Mouse (Mus musculus): Measurements from ENCODE around the gene Cbln1.

The Cbln1 gene

DNA sequence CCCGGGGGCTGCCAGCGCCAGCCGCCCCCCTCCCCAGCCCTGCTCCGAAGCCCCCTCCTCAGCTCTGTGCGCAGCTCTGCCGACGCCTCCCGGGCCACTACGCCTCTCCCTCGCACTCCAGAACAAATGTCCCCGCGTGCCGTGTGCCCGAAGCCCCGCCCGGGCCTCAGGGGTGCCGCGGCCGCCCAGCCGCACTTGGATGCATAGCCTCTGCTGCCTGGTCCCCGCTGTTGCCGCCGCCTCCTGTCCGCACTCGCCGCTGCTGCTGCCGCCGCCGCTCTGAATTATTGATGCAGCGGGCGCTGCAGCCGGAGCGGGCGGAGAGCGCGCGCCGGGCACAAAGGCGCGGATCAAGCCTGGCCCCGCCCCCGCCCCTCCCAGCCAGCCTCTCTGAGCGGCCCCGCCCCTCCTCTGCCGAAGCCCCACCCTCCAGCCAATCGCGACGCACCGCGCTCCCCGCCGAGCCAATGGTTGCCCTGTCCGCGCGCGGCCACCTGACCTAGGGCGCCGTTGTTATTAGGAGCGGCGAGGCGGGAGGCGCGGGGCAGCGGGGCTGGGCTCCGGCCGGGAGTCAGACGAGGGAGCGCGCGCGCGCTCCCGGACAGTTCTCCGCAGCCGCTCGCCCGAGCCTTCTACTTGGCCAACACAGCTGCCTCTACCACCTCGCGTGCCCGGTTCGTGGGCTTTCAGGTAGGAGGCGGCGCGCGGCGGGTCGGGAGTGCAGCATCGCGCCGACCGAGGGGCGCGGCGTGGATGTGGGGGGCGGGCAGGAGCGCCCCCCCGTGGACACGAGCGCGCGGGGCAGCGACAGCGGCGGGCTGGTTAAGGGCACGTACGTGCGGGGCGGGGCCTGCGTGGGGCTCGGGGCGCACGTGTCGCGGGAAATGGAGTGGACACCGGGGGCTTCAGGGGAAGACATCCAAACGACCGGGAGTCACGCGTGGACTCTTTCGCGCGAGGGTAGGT is at the start of gene Cbln1:
Cbln1 (minus strand) TSS at position 339 of the 966 bp plus-strand sequence.
- DNase-seq (ENCODE audit: low spot score), result peak; percentile 67

DNA sequence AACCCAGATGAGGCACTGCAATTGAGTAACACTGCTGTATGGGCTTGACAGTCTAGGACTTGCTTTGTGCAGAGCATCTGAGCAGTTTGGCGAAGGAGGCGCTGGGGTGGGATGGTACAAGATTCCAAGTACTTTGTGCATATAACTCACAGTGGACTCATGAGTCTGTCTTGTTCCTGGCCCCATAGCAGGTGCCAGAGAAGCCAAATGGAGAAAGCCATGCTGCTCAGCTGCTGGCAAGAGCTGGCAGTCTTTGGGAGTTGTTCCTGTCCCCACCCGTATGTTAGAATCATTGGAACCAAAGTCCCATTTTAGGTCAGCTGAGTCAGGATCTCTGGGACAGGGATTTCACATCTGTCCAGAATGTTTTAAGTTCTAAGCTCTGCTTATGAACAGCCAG is 44.7 kb upstream of the Cbln1 start:
- no peak for DNase-seq (ENCODE audit: low spot score)

DNA sequence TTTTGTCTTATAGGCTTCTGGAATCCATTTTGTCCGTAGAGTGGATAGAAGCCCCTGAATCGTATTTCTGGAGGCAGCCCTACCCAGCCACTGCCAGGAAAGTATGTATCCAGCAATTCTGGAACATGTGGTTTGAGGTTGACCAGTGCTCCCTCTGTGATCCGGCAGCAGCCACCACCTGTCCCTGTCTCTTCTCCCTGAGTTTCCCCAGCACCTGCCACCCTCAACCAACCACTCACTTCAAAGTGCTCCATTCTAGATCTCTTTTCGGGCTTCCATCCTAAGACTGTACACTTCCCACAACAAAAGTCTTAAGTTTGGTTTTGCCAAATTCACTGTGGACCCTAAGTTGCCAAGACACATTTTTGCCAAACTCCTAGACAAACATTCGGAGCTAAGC is 41.4 kb upstream of the Cbln1 start:
- no peak for DNase-seq (ENCODE audit: low spot score)

DNA sequence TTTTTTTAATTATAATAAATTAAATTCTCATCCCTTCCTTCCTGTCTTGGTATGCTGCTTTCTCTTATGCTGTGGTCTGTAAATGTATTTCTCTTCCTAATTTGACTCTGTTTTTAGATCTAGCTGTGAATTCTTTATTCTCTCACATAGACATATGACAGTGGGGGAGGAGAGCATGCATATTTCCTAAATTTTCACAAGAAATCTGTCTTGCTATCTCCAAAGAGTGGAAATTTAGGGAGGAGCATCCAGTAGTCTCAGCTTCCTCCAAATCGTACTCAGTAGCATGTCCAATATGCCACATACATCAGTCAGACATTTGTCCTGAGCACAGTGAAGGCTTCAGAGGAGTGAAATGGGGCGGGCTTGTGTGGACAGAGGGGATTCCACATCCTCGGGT is 40.9 kb upstream of the Cbln1 start:
- DNase-seq (ENCODE audit: low spot score), result no peak

DNA sequence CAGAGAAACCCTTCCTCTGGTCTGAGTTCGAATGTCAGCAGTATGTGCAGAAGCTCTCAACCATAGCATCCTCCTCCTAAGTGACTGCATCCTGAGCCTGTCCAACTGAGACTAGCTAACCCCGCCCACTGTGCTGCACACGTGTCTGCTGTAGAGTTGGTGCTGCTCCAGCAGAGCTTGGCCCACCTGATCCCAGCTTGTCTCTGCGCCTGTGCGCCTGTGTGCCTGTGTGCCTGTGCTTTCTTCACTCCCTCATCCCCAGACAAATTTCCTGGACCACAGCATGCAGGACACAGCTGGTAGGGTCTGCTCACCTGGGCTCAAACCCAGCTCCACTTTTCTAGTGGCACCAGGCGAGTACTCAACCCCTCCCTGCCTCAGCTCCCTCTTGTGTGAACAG is 40.2 kb upstream of the Cbln1 start:
- DNase-seq (ENCODE audit: low spot score), result no peak

DNA sequence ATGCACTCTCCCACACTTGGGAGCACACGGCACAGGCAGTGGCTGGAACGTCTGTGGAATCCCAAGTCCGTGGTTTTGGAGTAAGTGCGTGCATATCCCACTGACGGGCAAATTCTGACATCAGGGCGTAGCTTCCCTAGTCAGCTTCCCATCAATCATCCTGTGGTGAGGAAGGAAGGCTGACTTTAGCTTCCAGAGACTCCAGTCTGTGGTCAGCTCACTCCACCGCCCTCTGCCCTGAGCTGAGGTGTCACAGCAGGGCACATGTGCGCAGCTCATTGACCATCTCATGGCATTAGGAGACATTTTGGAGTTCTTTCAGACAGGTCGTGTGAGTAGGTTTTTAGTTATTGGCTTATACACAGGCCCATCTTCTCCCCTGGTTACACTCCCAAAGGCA is 34.6 kb upstream of the Cbln1 start:
- no peak for DNase-seq (ENCODE audit: low spot score)

DNA sequence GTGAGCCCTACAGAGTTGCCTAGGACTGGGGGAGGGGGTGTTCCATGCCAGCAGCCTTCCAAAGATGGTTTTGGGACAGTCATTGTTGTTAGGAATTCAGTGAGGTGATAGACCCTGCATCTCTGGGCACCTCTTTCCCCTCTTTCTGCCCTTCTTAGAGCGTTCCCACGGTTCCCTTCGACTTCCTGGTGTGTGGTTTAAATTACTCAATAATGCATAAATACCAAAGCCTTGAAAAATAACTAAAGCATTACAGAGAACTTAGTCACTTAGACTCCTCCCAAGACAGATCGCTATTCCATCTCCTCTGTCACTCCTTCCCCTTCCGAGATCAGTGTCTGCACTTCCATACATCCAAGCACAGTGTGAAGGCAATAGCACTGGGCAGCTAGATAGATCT is 32.0 kb upstream of the Cbln1 start:
- DNase-seq (ENCODE audit: low spot score), result no peak

DNA sequence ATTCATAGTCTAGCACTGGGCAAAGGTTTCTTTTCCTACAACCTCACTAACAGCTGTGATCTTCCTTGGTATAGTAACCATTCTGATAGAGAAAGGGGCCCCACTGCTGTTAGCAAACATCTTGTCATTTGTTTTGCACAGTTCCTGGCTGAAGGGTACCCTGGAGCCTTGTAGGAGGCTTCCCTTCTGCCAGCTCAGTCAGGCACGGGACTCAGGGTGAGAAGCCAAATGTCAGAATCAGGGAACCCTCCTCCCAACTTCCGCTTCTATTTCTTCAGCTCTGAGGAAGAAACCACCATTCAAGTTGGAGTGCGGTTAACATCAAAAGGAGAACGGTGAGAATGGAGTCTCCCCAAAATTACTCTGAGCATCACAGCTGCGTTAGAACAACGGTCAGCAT is 30.3 kb upstream of the Cbln1 start:
- DNase-seq (ENCODE audit: low spot score), result no peak

DNA sequence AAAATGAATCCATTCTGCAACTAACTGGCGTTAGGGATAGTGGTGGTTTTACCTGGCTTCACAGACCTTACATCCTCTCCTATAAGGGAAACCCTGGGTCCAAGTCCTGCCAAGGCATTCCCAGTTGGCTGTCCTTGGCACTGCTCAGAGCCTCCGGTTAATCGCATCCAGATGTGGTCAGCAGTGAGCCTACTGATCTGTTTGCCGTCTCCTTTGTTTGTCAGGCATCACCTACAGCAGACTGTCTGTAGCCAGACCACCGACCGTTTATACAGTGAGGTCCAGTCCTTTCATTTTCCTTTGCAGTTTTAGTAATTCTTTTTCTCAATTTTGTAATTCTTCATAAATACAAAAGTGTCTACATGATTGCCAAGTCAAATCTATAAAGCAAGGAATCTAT is 25.2 kb upstream of the Cbln1 start:
- no peak for DNase-seq (ENCODE audit: low spot score)

DNA sequence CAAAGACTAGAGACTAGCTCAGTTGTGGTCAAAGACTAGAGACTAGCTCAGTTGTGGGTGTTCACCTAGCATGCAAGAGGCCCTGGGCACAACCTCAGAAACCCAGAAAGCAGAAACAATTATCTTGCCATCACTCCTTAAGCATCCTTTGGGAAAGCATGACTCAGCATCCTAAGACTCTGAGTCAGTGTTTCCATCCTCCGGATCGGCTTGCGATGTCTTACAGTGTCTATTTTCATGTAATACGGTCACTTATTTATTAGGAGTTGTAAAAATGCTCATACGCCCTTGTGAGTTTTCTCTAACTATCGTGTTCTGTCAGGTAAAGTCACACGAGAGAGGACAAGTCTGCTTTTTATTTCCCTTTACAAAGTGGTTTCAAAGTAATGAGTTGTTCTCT is 24.1 kb upstream of the Cbln1 start:
- no peak for DNase-seq (ENCODE audit: low spot score)

DNA sequence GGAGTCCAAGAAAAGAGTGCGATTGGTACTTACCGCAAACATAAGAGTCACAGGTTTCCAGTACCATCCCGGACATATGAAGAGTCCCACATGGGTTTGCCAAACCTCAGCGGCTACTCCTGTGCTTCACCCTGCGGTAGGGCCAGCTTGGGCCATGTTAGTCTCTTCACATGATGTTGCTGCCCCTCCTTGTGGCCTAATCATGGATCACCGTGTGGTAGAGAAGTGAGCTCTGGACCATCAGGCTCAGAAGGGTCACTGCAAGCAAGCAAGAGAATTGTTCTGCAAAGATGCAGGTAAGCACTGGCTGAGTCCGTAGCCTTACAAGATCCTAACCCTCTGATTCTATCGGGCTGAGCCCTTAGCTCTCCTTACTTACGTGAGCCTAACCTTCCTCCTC is 22.5 kb upstream of the Cbln1 start:
- DNase-seq (ENCODE audit: low spot score), result no peak

DNA sequence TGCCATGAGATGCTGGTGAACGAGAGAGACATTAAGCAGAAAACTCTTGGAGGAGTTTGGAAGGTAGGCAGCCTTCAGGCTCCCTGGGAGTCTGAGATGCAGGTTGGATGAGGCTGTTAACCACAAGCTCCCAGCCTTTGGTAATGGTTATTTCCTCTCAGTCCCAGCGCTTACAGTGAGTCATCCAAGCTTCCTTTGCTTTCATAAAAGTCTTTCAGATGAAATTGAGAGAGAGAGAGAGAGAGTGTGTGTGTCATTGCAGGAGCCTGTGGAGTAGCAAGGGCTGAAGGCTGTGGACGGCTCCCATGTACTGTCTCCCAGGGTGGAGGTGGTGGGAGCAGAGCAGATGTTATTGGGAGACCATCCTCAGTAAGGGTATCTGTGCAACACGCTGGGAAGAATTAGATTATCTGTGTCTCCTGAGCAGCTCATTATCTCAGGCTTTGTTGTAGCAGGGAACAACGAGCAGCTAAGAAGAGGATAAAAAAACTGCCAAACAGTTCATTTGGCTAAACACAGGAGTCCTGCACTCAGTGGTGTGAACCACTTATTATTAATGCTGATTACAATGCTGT is 17.5 kb upstream of the Cbln1 start:
- no peak for DNase-seq (ENCODE audit: low spot score)

DNA sequence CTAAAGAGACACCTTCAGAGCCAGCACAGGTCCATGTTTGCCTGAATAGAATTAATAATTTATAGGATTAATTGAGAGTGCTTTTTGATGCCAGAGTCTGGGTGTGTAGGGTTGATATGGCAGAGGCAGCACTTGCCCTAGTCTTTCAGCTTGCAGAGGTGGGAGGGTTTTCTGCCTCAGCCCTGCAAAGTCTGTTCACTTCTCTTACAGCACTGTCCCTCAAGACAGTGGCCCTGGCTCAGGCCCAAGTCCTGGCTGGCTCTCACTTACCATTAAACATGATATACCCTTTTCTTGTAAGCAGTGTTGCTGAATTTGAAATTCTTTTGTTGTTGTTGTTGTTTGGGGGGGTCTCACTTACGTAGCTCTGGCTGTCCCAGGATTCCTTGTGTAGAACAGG is 9.0 kb upstream of the Cbln1 start:
- DNase-seq (ENCODE audit: low spot score), result no peak

DNA sequence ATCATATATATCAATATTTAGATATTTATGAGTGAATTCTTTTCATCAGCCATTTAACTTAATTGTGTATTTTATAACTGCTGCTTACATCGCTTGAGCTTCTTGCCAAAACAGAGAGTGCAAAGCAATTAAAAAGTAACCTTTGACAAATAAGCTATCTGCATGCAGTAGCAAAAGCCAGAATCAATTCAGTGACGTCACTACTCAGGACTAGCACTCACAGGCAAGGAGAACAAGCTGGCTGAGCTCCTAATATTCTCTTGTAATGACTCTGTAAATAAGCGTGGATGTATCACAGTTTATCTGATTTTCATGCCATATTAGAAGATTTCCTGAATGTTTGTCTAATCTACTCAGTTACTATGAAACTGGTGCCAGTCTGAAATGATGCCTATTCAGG is 5.8 kb upstream of the Cbln1 start:
- DNase-seq (ENCODE audit: low spot score), result no peak

DNA sequence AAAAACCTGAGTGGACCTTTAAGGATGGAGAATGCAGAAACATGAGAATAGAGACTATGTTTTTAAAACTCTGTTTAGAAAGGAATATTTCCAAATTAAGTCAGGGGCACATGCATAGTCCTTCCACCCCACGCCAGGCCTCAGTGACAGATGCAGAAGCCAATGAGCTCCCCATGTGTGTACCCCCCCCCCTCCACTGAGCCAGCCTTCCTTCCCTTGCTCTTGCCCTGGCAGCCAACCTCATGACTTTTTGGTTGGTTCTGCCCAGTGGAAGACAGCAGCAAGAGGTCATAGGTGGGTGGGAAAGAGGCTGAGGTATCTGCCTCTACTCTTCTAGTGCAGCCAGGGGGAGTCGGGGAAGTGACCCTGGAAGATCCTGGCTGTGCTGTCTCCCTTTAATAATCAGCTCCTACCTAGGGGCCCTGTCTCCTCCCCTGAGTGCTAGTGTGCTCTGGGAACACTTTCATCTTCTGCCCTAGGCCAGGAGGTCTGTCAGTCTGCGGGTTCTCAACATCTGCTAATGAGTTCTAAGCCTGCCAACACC is 4.8 kb upstream of the Cbln1 start:
- DNase-seq (ENCODE audit: low spot score), result no peak

DNA sequence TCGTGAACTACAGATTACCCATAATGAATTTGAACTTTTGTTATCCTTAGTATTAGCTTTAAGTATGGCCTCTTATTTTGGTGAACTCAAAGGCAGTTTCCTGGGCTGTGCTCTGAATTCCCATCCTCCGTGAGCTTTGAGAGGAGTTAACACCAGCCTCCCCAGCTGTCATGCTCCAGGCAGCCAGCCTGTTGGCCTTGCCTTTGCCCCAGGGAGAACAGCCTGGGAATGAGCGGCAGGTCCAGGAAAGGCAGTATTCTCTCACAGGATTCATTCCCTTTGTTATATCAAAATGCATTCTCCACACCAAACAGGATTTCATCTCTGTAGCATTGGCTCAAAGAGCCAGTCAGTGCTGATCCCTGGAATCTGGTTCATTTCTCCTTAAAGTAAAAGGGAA is 3.1 kb upstream of the Cbln1 start:
- no peak for DNase-seq (ENCODE audit: low spot score)

DNA sequence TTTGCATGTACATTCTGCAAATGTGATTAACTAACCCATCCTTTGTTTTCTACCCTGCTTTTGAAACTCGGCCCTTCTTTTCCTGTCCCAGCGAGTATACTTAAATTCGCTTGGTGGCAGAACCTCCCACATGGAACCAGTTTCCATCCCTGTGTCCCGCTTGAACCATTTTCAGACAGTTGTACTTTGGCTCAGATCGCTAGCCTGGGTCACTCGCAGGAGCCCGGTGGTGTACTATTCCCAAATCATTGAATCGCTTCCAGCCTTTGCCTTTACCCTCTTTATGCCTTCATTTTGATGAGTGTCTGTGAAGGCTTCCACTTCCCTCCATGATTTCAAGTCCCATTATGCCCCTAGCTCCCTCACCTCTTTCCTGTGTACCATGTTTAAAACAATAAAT is 2.0 kb upstream of the Cbln1 start:
- no peak for DNase-seq (ENCODE audit: low spot score)

DNA sequence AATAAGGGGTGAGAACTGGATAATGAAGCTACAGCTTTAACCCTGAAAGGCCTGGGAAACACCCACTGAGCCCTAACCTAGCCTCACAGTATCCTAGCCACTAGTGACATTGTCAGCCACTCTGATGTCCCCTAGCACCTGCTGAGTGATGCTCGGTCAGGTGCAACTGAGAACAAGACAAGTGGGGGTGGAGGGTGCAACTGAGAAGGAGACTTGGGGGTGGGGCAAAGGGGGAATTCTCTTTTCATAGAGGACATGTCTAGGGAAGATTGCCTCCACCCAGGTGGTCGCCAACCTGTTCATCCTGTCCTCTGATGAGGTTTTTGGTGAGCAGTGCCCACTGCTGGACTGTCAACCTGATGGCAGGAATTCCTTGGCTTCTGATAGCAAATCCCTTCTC is 1.5 kb upstream of the Cbln1 start:
- DNase-seq (ENCODE audit: low spot score), result no peak

DNA sequence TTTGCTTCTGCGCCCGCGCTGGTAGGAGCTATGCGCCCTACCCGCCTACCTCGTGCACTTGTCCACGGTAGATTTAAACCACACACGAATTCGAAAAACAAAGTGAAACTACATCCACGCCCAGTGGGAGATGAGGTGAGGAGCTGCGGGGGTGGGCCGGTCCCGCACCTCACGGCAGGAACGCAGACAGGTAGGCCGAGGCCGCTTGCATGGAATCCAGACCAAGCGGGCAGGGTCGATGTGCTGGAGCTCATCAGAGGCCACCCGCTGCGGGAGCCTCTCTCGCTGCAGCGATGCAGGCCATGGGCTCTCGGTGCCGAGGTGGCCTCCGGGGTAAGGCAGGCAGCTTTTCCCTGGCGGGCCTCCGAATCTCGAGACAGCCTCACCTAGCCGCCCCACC is 905 bp upstream of the Cbln1 start:
- no peak for DNase-seq (ENCODE audit: low spot score)

DNA sequence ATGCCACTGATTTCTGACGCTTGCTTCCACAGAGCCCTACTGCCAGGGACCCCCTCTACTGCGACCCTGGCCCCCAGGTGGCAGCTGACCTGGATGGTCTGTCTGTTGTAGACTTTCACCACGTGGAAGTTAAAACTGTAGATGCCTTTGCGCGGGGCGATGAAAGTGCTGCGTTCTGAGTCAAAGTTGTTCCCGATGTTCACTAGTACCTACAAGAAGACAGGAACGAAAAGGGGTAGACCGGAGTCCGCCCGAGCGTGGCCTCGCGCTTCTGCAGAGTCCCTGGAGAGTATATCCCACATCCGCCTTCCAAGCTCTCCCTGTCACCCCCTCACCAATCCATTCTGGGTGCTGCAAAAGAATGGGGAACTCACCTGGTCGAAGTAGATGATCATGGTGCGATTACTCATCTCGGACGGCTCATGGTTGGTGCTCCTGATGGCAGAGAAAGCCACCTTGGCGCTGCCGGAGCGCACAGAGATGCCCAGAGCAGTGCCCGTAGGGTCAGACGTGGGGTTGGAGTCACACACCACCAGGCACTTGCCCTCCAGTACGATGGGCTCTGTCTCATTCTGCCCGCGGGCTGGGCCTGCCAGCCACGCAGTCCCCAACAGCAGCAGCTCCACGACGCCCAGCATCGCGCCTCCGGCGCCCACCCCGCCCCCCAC is 672 bp downstream of the Cbln1 start:
- DNase-seq (ENCODE audit: low spot score), result no peak

DNA sequence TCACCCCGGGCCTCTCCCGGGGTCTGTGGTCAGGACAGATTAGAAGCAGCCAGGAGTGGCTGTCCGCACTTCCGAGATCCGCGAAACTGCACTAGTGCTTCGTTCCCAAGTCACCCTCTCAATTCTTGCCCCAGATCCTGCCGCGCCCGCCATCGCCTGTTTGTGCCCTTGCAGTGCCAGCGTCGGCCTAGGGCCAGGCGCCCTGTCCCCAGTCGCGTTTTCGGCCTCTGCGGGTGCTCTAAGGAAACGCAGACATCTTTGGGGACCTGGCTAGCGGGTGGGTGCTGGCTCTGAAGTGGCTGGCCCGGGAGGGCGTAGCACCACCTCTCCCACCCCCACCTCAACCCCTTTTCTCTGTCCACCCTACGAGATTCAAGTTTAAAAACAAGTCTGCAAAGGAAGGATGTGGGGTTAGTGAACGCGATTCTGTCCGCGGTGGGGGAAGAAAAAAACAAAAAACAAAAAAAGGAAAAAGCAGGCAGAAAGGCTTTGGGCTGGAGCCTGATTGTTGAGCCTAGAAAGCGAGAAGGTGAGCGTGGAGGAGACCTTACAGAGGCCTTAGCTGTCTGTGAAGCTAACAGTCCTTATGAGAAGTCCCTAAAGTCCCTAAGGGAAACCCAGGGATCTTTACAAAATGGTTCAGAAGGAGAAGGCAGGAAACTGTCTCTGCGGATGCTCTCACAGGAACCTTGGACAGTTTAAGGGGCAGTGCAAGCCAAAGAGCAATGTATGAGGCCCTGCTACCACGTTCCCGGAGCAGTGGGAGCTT is 1.4 kb downstream of the Cbln1 start:
- no peak for DNase-seq (ENCODE audit: low spot score)
